Mouse (Mus musculus) stomach, postnatal 0 days (tissue): ENCODE data around the gene Herpud2. TPM values are rescaled to one million over a fixed set of nuclear protein-coding genes. Genes with fewer than 3 reads are reported as not detected.

Experiments
- ATAC-seq: fragments of 200-750 bp; cut with Nextera tagmentation; 2 replicates; pipeline ENCODE4 v1.8.0; 2017; ENCODE audit not compliant: low FRiP score, low TSS enrichment
- DNase-seq: peaks from one replicate; pipeline ENCODE4 v3.0.0-alpha.2; 2016; ENCODE audit warnings: low spot score
- H3K27ac ChIP-seq: fragments of 300-500 bp; sonication (generic); replicated peaks from 2 replicates; pipeline ENCODE4 v1.5.1; 2014; ENCODE audit warnings: mild to moderate bottlenecking, control low read depth
- H3K27me3 ChIP-seq: fragments of 300-500 bp; sonication (generic); 2 replicates; pipeline ENCODE4 v1.6.1; 2014; ENCODE audit warnings: low read length; ENCODE audit not compliant: control insufficient read depth, insufficient read depth
- H3K36me3 ChIP-seq: fragments of 300-500 bp; sonication (generic); 2 replicates; pipeline ENCODE4 v1.6.1; 2014; ENCODE audit warnings: low read length, mixed read lengths; ENCODE audit not compliant: control insufficient read depth, insufficient read depth
- H3K4me1 ChIP-seq: fragments of 300-500 bp; sonication (generic); replicated peaks from 2 replicates; pipeline ENCODE4 v1.6.1; 2014; ENCODE audit warnings: antibody characterized with exemption; ENCODE audit not compliant: control insufficient read depth, insufficient read depth
- H3K4me2 ChIP-seq: fragments of 300-500 bp; sonication (generic); replicated peaks from 2 replicates; pipeline ENCODE4 v1.6.1; 2014; ENCODE audit warnings: low read depth, mild to moderate bottlenecking, control low read depth, moderate library complexity
- H3K4me3 ChIP-seq: fragments of 300-500 bp; sonication (generic); 2 replicates; pipeline ENCODE4 v1.5.1; 2014; ENCODE audit warnings: low read depth, low read length, control low read depth
- H3K9ac ChIP-seq: fragments of 300-500 bp; sonication (generic); 2 replicates; pipeline ENCODE4 v1.6.1; 2014; ENCODE audit warnings: mild to moderate bottlenecking, low read length, control low read depth, mixed read lengths
- H3K9me3 ChIP-seq: fragments of 300-500 bp; sonication (generic); 2 replicates; pipeline ENCODE4 v1.6.1; 2016; ENCODE audit warnings: low read length; ENCODE audit not compliant: control insufficient read depth
- CTCF ChIP-seq: IDR thresholded peaks from 2 replicates; pipeline ENCODE4 v1.5.1; 2016; ENCODE audit warnings: antibody characterized with exemption, low read depth, mild to moderate bottlenecking, moderate library complexity
- EP300 ChIP-seq: optimal IDR thresholded peaks from 2 replicates; pipeline ENCODE3; 2016; ENCODE audit warnings: antibody characterized with exemption
- WGBS: fragments of 180-500 bp; shearing (Covaris S2); extraction: QIAGEN DNeasy Blood & Tissue Kit; methylation state at CpG from one replicate; pipeline ENCODE4 v1.1.7; 2014; 5-methylcytosine and 5-hydroxymethylcytosine counted together
- polyA plus RNA-seq: library from polyadenylated mRNA; unstranded; fragments of >200 nt; fragmentation: Nextera tagmentation; extraction: Ambion mirVana; gene quantifications from 2 replicates; pipeline ENCODE4 v1.2.1, GENCODE M21; 2015

Gene Herpud2
- polyA plus RNA-seq, result 24.3 and 25.8 TPM in 2 replicates

- Histone ChIP-seq H3K4me2 (peak within 1 kb of the TSS; percentile 80), H3K4me1 (peaks cover 8% of the 10 kb centered on the region; the same call in 1 of the 2 replicates), H3K27ac (peak within 1 kb of the TSS; percentile 99), H3K4me3 (peak within 1 kb of the TSS; percentile 86), H3K9ac (peak within 1 kb of the TSS; percentile 89), H3K36me3 (no peaks in the 10 kb centered on the region), H3K9me3 (no peaks in the 10 kb centered on the region), H3K27me3 (no peaks in the 10 kb centered on the region)
- TF ChIP-seq EP300 (no peak), CTCF (peak; percentile 39; the same call in 1 of the 2 replicates)
- DNase-seq (peak; percentile 98), ATAC-seq (peak; percentile 99)
- 0% methylated on average over 19 of the region's 51 CpGs for WGBS
Observed at GRCm38 (mm10) chr9:25151611-25152241, at the start of gene Herpud2. Herpud2 (minus strand) TSS chr9:25151820.

GRCm38 (mm10) chr9:25200987-25201386, 49.4 kb upstream of the Herpud2 start:
- Histone ChIP-seq H3K4me3 (no peak overlapping the region), H3K27ac (no peak overlapping the region), H3K9me3 (no peaks in the 10 kb centered on the region), H3K4me1 (peaks cover 3% of the 10 kb centered on the region; the same call in 1 of the 2 replicates), H3K4me2 (no peak overlapping the region), H3K27me3 (no peaks in the 10 kb centered on the region), H3K9ac (no peak overlapping the region), H3K36me3 (no peaks in the 10 kb centered on the region)
- DNase-seq (no peak), ATAC-seq (no peak)
- TF ChIP-seq CTCF (no peak), EP300 (no peak)
- 88% methylated on average over 3 of the region's 3 CpGs for WGBS

- Histone ChIP-seq H3K9me3 (no peaks in the 10 kb centered on the region), H3K36me3 (no peaks in the 10 kb centered on the region), H3K4me1 (peaks cover 3% of the 10 kb centered on the region; the same call in 1 of the 2 replicates), H3K27me3 (no peaks in the 10 kb centered on the region), H3K27ac (no peak overlapping the region), H3K4me3 (no peak overlapping the region), H3K4me2 (no peak overlapping the region), H3K9ac (no peak overlapping the region)
- ATAC-seq, result no peak
- DNase-seq, result no peak
- WGBS, result 71% methylated on average over 3 of the region's 3 CpGs
- TF ChIP-seq EP300 (no peak), CTCF (no peak)
Observed at GRCm38 (mm10) chr9:25200148-25200547, 48.5 kb upstream of the Herpud2 start.

- Histone ChIP-seq H3K4me3 (no peak overlapping the region), H3K9me3 (no peaks in the 10 kb centered on the region), H3K4me1 (peaks cover 2% of the 10 kb centered on the region; the same call in 1 of the 2 replicates), H3K36me3 (no peaks in the 10 kb centered on the region), H3K9ac (no peak overlapping the region), H3K4me2 (no peak overlapping the region), H3K27ac (no peak overlapping the region), H3K27me3 (no peaks in the 10 kb centered on the region)
- DNase-seq (no peak), ATAC-seq (no peak)
- 82% methylated on average over 5 of the region's 5 CpGs for WGBS
- no peak for TF ChIP-seq CTCF
- no peak for TF ChIP-seq EP300
Observed at GRCm38 (mm10) chr9:25196746-25197145, 45.1 kb upstream of the Herpud2 start.

- no peak overlapping the region for H3K9ac ChIP-seq
- 68% methylated on average over 2 of the region's 2 CpGs for WGBS
- no peaks in the 10 kb centered on the region for H3K27me3 ChIP-seq
- TF ChIP-seq CTCF, result no peak
- no peak for TF ChIP-seq EP300
- H3K4me2 ChIP-seq, result no peak overlapping the region
- no peak overlapping the region for H3K4me3 ChIP-seq
- no peak for ATAC-seq
- no peaks in the 10 kb centered on the region for H3K4me1 ChIP-seq
- no peaks in the 10 kb centered on the region for H3K36me3 ChIP-seq
- DNase-seq, result no peak
- no peak overlapping the region for H3K27ac ChIP-seq
- no peaks in the 10 kb centered on the region for H3K9me3 ChIP-seq
Observed at GRCm38 (mm10) chr9:25191612-25192011, 40.0 kb upstream of the Herpud2 start.

- Histone ChIP-seq H3K9ac (no peak overlapping the region), H3K4me1 (no peaks in the 10 kb centered on the region), H3K4me2 (no peak overlapping the region), H3K36me3 (no peaks in the 10 kb centered on the region), H3K9me3 (no peaks in the 10 kb centered on the region), H3K27ac (no peak overlapping the region), H3K4me3 (no peak overlapping the region), H3K27me3 (no peaks in the 10 kb centered on the region)
- 79% methylated on average over 4 of the region's 4 CpGs for WGBS
- ATAC-seq (no peak), DNase-seq (no peak)
- TF ChIP-seq CTCF (no peak), EP300 (no peak)
Observed at GRCm38 (mm10) chr9:25186501-25186900, 34.9 kb upstream of the Herpud2 start.
